Mouse (Mus musculus) gastrocnemius, postnatal 36 days (tissue): ENCODE data around the gene Tm9sf1. TPM values are rescaled to one million over a fixed set of nuclear protein-coding genes. Genes with fewer than 3 reads are reported as not detected.

ENCODE experiments used
- DNase-seq, 2 experiments: peaks; one replicate each; pipeline ENCODE4 v3.0.0; 2022
- intact Hi-C: fragments of 180-260 bp; cut with DNase I; formaldehyde crosslinking; loops from one replicate; pipeline ENCODE4 v1.15.1; 2025
- long read RNA-seq, 2 experiments: library from polyadenylated mRNA; stranded (forward); transcript quantifications; one replicate each; pipeline ENCODE4 v2.0.0; 2021
- total RNA-seq, 2 experiments: library from RNA; stranded (reverse); gene quantifications; 2 replicates each; pipeline ENCODE4 v1.2.3; 2021

The Tm9sf1 gene
- 10 to 100 TPM; 15.0 to 15.2 TPM for total RNA-seq
- long read RNA-seq, experiment 1, transcript Tm9sf1-201 (5 exons, 2,382 nt): major isoform, 7 of 11 reads
- long read RNA-seq, experiment 1, partial matches to known transcripts: 0 of 11 reads
- long read RNA-seq, experiment 1, other reads (novel, unspliced or antisense): 2 of 11 reads
- long read RNA-seq, experiment 2, transcript Tm9sf1-201 (5 exons, 2,382 nt): major isoform, 6 of 20 reads
- long read RNA-seq, experiment 2, partial matches to known transcripts: 3 of 20 reads
- long read RNA-seq, experiment 2, other reads (novel, unspliced or antisense): 6 of 20 reads

DNA sequence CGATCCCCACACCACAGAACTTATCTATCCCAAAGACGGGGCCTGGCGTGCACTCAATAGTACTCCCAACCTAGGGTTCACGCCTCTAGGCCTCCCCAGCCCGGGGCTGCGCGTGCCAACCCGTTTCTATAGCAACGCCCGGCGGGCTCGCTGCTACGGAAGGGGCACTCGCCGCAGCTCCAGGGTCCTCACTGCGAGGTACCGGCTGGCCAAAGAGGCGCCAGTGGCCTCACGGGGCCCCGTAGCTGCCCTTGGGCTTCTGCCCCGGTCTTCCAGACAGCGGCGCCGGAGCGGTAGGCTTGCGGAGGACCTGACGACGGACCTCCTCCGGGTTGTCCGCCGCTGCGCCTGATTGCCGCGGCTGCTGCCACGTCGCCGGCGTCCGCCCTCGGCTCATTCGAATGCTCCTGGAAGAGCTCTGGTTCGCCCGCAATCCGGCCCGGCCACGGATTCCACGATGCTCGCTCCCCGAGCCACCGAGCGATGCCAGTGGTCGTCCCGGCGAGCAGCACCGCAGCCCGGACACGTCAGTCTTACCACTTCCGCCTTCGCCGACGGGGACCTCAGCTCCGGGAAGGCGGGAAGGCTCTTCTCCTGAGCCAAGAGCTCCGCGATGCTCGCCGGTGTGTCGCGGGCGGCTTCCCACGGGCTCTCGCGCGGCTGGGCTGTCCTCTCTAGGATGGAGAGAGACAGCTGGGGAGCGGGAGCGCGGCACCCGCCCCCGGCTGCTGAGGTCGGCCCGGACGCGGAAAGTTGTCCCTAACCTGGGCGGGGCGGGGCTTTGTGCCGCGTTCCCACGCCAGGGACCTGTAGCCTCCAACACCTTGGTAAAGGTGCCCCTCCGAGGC is at the start of gene Tm9sf1:
Gene Tm9sf1, minus strand, starts transcription at position 747 of the 848 bp plus-strand sequence.
- DNase-seq: peak; percentile 74 to 94
- intact Hi-C loops: no loop called here

DNA sequence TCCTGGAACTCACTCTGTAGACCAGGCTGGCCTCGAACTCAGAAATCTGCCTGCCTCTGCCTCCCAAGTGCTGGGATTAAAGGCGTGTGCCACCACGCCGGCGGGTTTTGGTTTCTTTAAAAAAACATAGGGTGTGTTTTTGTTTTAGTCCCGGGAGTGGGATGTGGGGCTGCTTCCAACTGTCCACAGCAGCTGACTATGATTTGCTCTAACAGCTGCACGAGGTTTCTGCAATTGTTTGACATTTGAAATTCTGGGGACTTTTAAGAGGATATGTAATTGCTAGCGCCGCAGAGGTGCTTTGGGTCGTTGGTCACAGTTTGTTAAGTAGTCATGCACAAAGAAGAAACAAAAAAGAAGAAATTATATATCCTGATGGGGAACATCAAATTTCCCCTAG is 45.8 kb upstream of the Tm9sf1 start:
- DNase-seq: no peak
- intact Hi-C loops: no loop called here

- DNase-seq: no peak
- intact Hi-C loops: loop anchor here (5.0 kb wide), 1 partner anchor 220 kb away; the partner anchor contains the start of gene Sdr39u1
Observed at GRCm38 (mm10) chr14:55682118-55682493, 38.5 kb upstream of the Tm9sf1 start.

GRCm38 (mm10) chr14:55681160-55682117 is 37.8 kb upstream of the Tm9sf1 start, which contains the start of gene Tinf2:
TSS of gene Tinf2 (minus strand) at chr14:55681820.
- intact Hi-C loops: loop anchor here (2.0 to 5.0 kb wide), 2 partner anchors 63 to 221 kb away; partner anchors contain the start of genes Dhrs1, Nop9 and Sdr39u1
- peak; percentile 83 to 88 for DNase-seq

- no peak for DNase-seq
- intact Hi-C loops: no loop called here
Observed at GRCm38 (mm10) chr14:55677615-55678014, 34.0 kb upstream of the Tm9sf1 start.

- intact Hi-C loops: no loop called here
- DNase-seq: no peak
Observed at GRCm38 (mm10) chr14:55672741-55673060, 29.1 kb upstream of the Tm9sf1 start.

DNA sequence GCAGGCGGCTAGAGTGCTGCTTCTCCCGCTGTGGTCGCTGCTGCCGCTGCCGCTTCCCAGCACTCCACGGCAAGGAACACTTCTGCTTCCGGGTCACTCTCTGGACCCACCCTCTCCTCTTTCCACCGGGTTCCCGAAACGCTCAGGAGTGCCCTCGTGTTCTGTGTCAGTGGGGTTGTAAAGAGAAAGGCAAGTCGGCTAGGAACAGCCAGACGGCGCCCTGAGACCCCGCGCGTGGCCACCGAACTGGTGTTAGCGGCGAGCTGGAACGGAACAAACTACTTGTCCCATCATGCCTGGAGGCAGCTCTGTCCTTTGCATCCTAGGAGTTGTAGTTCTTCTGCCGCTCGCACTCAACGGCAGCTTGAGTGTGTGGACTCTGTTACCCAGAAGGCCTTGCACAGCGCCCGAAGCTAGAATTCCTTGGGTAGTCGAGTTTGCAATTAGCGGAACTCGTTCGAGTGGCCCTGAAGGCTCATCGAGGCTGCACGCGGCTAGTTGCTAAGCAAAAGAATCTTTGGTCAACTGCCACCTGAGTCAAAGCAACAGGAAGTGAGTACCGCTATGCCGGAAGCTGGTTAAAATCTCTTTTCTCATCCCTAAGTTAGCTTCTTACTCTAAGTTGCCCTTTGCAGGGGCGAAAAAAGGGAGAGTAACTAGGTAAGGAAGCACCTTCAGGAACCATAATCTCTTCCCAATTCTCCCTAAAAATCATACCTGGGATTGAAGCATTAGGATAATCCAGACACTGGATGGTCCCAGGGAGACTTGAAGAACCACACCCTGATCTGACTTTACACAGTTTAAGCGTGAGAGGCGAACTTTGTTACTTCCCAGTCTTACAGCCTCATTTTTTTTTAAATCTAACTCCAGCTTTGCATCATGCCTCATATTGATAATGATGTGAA is 28.5 kb upstream of the Tm9sf1 start, which contains the start of the genes Gmpr2 and Nedd8:
Gene Gmpr2, plus strand, starts transcription at position 109 of the 908 bp plus-strand sequence.
Gene Nedd8, minus strand, starts transcription at position 292 of the 908 bp plus-strand sequence.
- peak; percentile 81 to 92 for DNase-seq
- intact Hi-C loops: no loop called here

GRCm38 (mm10) chr14:55671486-55671832 is 27.9 kb upstream of the Tm9sf1 start:
- peak in 1 of 2 experiments; percentile 13 for DNase-seq
- intact Hi-C loops: no loop called here

GRCm38 (mm10) chr14:55660636-55661035 is 17.0 kb upstream of the Tm9sf1 start:
- DNase-seq: no peak
- intact Hi-C loops: no loop called here

DNA sequence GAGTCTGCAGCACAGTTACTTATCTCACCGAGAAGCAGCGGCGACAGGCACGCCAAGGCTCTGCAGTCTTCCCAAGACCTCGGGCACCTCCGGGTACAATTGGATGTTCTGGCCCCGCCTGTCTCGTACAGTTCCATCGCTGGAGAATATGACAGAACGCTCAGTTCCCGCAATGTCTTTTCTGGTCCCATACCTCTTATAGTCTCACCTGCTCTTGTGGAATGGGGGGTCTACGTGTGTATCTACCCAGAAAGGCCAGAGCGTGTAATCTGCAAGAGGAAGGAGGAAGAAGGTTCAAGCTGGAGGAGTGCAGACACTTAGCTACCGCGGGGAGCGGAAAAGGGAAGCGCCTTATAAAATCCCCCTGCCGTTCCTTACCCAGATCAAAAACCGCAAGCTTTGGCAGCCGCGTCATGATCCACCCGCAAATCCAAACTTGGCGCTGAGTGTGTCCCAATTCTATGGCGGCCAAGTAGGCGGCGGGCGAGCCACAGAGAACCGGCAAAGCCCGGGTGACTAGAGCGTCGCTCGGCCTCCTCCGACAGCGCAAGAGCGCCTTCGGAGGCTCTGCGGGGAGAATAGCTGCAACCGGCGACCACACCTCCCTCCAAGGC is 16.5 kb upstream of the Tm9sf1 start, which contains the start of gene Mdp1:
Gene Mdp1, minus strand, starts transcription at position 549 of the 614 bp plus-strand sequence.
- peak; percentile 64 to 66 for DNase-seq
- intact Hi-C loops: no loop called here

DNA sequence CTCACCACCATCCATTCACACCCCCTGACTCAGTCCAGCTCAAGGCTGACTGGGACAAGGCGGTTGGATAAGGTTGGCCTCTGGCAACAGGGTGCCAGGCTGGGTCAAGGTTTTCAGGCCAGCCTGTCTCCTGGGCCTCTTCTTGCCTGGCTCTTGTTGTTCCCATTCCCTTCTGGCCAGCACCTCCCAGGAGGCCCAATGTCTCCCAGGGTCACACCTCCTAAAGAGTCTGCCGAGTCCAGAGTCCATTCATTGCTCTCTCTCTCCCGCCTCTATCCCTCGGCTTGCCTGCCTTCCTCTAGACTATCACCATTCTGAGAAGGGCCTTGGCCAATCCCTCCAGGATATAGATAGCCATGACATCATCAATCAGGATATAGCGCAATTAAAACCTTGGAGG is 14.4 kb upstream of the Tm9sf1 start:
- no peak for DNase-seq
- intact Hi-C loops: no loop called here

DNA sequence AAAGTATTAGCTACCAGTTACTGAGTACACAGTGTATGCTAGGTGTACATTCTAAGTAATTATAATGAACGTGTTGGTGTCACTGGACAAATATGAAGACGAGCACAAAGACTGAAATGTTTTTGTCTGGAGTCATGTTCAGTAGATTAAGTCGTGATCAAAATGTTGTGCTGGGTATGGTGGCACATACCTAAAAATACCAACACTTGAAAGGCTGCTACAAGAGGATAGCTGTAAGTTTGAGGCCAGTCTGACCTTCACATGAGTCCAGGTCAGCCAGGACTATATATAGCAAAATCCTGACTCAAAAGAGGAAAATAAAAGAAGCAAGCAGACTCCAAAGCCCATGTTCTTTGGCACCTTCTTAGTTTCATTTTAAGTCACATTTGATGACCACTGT is 13.3 kb upstream of the Tm9sf1 start:
- no peak for DNase-seq
- intact Hi-C loops: no loop called here

- DNase-seq: no peak
- intact Hi-C loops: no loop called here
Observed at GRCm38 (mm10) chr14:55651528-55651927, 7.9 kb upstream of the Tm9sf1 start.

DNA sequence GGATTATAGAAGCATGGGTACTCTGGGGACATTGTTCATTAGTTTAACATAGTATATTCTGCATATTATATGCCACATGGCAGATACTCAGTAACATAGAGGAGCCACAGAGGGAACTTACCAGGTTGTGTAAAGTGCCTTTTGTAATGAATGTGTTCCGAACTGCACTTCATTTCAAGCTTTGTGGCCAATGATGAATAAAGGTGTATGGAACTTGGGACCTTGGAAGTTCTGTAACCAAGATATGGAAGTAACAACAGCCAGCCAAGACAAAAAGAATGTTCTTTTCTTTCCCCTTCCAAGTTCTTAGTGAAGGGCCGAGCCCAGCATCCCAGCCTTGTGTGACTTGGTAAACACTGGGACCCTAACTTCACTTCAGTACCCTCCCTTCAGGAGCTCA is 6.3 kb upstream of the Tm9sf1 start, which contains the start of gene Tssk4:
Gene Tssk4, plus strand, starts transcription at position 301 of the 400 bp plus-strand sequence.
- no peak for DNase-seq
- intact Hi-C loops: no loop called here

- DNase-seq: no peak
- intact Hi-C loops: no loop called here
Observed at GRCm38 (mm10) chr14:55644261-55644888, 769 bp upstream of the Tm9sf1 start.

- no peak for DNase-seq
- intact Hi-C loops: no loop called here
Observed at GRCm38 (mm10) chr14:55642679-55643059, 937 bp downstream of the Tm9sf1 start.

DNA sequence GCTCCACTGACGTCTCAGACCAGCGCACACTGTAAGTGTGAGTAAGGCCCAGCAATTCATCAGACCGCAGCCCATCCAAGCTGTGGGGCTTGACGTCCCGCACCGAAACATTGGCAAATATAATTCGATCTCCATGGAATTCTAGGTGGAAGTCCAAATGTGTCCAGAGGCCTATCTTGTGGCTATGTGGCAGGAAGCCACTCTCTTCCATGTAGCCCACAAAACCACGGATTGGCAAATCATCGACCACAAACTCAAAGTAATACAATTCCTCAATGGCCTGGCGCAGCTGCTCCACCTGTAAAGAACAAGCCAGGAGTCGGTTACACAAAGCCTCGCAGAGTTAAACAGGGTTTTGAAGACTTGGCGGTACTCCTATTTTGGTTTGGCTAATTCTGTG is 2.3 kb downstream of the Tm9sf1 start:
- intact Hi-C loops: no loop called here
- DNase-seq: no peak

GRCm38 (mm10) chr14:55640816-55641215 is 2.8 kb downstream of the Tm9sf1 start:
- intact Hi-C loops: no loop called here

More at GRCm38 (mm10) chr14:55640816-55641215, 2.8 kb downstream of the Tm9sf1 start:
- DNase-seq: no peak
